Mouse (Mus musculus): ENCODE data around the gene Gpat3. TPM values are rescaled to one million over a fixed set of nuclear protein-coding genes. Genes with fewer than 3 reads are reported as not detected.

The Gpat3 gene
- polyA plus RNA-seq, 1 experiment from 2014 or later = 1.5 TPM

DNA sequence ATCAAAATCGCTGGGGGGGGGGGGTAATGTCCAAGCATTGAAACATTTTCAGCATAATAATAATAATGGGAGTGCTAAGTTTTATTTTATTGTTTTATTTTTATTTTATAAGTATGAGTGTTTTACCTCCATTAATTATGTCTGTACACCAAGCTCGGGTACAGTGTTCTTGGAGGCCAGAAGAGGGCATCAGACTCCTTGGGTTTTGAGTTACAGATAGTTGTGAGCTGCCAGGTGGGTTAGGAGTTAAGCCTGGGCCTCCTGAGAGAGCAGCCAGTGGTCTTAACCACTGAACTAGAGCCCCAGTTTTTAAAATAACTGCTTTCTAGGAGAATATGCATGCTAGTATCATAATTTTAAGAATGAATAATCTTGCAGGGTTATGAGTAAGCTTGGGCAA is 19.5 kb upstream of the Gpat3 start:
- Histone ChIP-seq H3K9me3 (ENCODE audit: control insufficient read depth, low read length) (no peaks in the 10 kb centered on the region), H3K9ac (ENCODE audit: low read depth, low read length) (no peak overlapping the region), H3K27ac (replicated peaks; ENCODE audit: low read depth, low read length) (no peak overlapping the region), H3K27me3 (replicated peaks; ENCODE audit: control insufficient read depth, insufficient read depth, low read length) (no peaks in the 10 kb centered on the region), H3K4me1 (ENCODE audit: control insufficient read depth, insufficient read depth, low read length) (no peaks in the 10 kb centered on the region; the same call in 1 of the 2 replicates), H3K36me3 (ENCODE audit: control insufficient read depth, insufficient read depth, low read length) (no peaks in the 10 kb centered on the region), H3K4me3 (ENCODE audit: low read depth, low read length) (no peak overlapping the region), H3K4me2 (ENCODE audit: low read depth, low read length) (no peak overlapping the region)
- DNase-seq (ENCODE audit: low spot score) (peak; percentile 59), ATAC-seq (ENCODE audit: low read depth) (peak; percentile 41; the same call in 1 of the 2 replicates)
- WGBS = 25% methylated on average over 2 of the region's 2 CpGs

DNA sequence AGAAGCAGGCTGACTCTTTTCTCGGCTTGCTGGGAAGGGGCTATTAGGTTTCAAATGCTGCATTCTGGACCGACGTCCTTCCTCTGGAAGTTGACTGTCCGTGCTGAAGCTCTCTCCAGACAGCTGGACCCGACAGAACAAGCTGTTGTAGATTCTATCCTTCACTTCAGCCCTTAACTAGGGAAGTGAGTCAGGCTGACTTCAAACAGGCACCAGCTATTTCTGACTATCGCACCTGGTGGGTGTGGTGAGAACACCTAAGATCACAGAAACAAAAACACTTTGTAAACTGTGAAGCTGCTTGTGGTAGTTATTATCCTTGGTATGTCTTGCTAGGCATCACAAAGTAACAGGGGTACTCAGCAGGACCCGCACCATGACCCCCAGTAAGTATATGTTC is 19.0 kb upstream of the Gpat3 start:
- Histone ChIP-seq H3K36me3 (ENCODE audit: control insufficient read depth, insufficient read depth, low read length) (no peaks in the 10 kb centered on the region), H3K9ac (ENCODE audit: low read depth, low read length) (no peak overlapping the region), H3K9me3 (ENCODE audit: control insufficient read depth, low read length) (no peaks in the 10 kb centered on the region), H3K27me3 (replicated peaks; ENCODE audit: control insufficient read depth, insufficient read depth, low read length) (no peaks in the 10 kb centered on the region), H3K4me1 (ENCODE audit: control insufficient read depth, insufficient read depth, low read length) (no peaks in the 10 kb centered on the region), H3K4me3 (ENCODE audit: low read depth, low read length) (no peak overlapping the region), H3K4me2 (ENCODE audit: low read depth, low read length) (no peak overlapping the region), H3K27ac (replicated peaks; ENCODE audit: low read depth, low read length) (no peak overlapping the region)
- WGBS = 51% methylated on average over 7 of the region's 7 CpGs
- DNase-seq (ENCODE audit: low spot score) = no peak
- ATAC-seq (ENCODE audit: low read depth) = no peak

DNA sequence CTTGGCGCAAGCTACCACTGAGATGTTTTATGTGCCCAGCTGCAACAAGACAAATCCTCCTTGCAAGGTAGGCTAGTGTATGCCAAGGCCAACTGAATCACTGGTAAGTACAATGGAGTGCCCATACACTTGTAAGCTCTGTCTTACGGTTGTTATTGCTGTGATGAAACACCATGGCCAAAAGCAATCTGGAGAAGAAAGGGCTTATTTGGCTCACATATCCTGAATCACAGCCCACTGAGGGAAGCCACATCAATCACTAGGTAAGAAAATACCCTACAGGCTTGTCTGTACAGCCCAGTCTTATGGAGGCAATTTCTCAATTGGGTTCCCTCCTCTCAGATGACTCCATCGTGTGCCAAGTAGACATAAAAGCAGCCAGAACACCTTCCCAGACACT is 16.8 kb upstream of the Gpat3 start:
- no peak overlapping the region for H3K27ac ChIP-seq (replicated peaks; ENCODE audit: low read depth, low read length)
- H3K4me2 ChIP-seq (ENCODE audit: low read depth, low read length) = no peak overlapping the region

DNA sequence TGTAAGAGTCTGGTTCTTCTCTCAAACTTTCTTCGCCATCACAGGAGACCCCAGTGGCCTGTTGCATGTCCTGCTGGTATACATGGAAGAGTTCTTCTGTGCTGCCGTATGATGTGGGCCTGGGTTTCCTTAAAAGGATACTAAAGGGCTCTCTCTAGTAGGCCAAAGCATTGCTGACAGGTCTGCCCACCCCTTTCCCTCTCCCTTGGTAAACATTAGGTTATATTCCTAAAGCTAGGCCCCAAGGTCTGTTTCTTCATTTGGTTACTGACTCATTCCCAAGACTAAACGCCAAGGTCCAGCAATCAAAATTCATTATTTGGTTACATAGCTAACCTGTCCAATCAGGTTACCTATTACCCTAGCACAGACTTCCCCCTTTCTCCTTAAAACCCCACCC is 12.8 kb upstream of the Gpat3 start:
- H3K4me1 ChIP-seq (ENCODE audit: control insufficient read depth, insufficient read depth, low read length) = no peaks in the 10 kb centered on the region
- H3K9me3 ChIP-seq (ENCODE audit: control insufficient read depth, low read length) = no peaks in the 10 kb centered on the region
- H3K27ac ChIP-seq (replicated peaks; ENCODE audit: low read depth, low read length) = no peak overlapping the region
- no peak overlapping the region for H3K4me3 ChIP-seq (ENCODE audit: low read depth, low read length)
- WGBS = 86% methylated on average over 3 of the region's 3 CpGs
- ATAC-seq (ENCODE audit: low read depth) (no peak), DNase-seq (ENCODE audit: low spot score) (no peak)
- H3K9ac ChIP-seq (ENCODE audit: low read depth, low read length) = no peak overlapping the region
- no peaks in the 10 kb centered on the region for H3K27me3 ChIP-seq (replicated peaks; ENCODE audit: control insufficient read depth, insufficient read depth, low read length)
- H3K4me2 ChIP-seq (ENCODE audit: low read depth, low read length) = no peak overlapping the region
- H3K36me3 ChIP-seq (ENCODE audit: control insufficient read depth, insufficient read depth, low read length) = no peaks in the 10 kb centered on the region

More for the DNA sequence above, 16.8 kb upstream of the Gpat3 start:
- H3K9ac ChIP-seq (ENCODE audit: low read depth, low read length) = no peak overlapping the region
- no peaks in the 10 kb centered on the region for H3K36me3 ChIP-seq (ENCODE audit: control insufficient read depth, insufficient read depth, low read length)
- H3K4me3 ChIP-seq (ENCODE audit: low read depth, low read length) = no peak overlapping the region
- no peaks in the 10 kb centered on the region for H3K4me1 ChIP-seq (ENCODE audit: control insufficient read depth, insufficient read depth, low read length)
- ATAC-seq (ENCODE audit: low read depth) = no peak
- no peaks in the 10 kb centered on the region for H3K9me3 ChIP-seq (ENCODE audit: control insufficient read depth, low read length)
- no peak for DNase-seq (ENCODE audit: low spot score)
- no peaks in the 10 kb centered on the region for H3K27me3 ChIP-seq (replicated peaks; ENCODE audit: control insufficient read depth, insufficient read depth, low read length)
- 69% methylated on average over 3 of the region's 3 CpGs for WGBS

DNA sequence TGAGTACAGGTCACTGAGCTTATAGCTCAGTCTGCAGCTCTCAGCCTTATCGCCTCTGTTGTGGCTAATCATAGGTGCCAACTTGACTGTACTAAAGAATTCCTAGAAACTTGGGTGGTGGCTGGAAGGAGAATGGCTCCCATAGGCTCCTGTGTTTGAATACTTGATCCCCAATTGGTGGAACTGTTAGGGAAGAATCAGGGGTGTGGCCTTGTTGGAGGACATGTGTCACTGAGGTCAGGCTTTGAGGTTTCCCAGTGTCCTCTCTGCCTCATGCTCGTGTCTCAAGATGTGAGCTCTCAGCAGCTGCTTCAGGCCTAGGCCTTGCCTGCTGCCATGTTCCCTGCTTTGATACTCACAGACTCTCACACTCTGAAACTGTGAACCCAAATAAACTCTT is 11.7 kb upstream of the Gpat3 start:
- WGBS = 85% methylated on average over 2 of the region's 2 CpGs
- Histone ChIP-seq H3K4me1 (ENCODE audit: control insufficient read depth, insufficient read depth, low read length) (no peaks in the 10 kb centered on the region), H3K9me3 (ENCODE audit: control insufficient read depth, low read length) (no peaks in the 10 kb centered on the region), H3K4me2 (ENCODE audit: low read depth, low read length) (no peak overlapping the region), H3K27me3 (replicated peaks; ENCODE audit: control insufficient read depth, insufficient read depth, low read length) (no peaks in the 10 kb centered on the region), H3K27ac (replicated peaks; ENCODE audit: low read depth, low read length) (no peak overlapping the region), H3K4me3 (ENCODE audit: low read depth, low read length) (no peak overlapping the region), H3K36me3 (ENCODE audit: control insufficient read depth, insufficient read depth, low read length) (no peaks in the 10 kb centered on the region), H3K9ac (ENCODE audit: low read depth, low read length) (no peak overlapping the region)
- DNase-seq (ENCODE audit: low spot score) = no peak
- ATAC-seq (ENCODE audit: low read depth) = no peak

DNA sequence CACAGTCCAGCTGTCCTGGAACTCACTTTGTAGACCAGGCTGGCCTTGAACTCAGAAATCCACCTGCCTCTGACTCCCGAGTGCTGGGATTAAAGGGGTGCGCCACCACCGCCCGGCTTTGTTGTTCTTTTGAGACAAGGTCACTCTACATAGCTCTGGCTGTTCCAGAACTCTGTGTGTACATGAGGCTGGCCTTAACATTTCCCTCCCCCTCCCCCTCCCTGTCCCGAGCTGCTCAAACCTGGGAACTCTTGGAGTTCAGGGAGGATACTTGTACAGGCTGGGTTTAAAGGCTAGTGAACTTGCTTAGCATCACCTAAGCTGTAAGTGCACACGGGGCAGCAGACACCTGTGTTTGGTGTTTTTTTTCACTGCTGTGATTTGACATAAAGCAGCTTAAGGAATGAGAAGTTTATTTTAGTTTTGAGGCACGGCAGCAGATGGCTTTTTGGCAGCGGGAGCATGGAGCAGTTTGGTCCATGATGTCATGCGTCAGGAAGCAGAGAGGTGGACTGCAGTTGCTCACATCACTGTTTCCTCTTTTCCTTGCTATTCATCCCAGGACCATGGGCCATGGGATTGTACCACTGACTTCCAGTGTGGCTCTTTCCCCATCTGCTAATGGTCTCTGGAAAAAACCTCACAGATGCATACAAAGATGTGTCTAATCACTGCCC is 9.5 kb upstream of the Gpat3 start:
- ATAC-seq (ENCODE audit: low read depth) = peak; percentile 79; the same call in 1 of the 2 replicates
- Histone ChIP-seq H3K27me3 (replicated peaks; ENCODE audit: control insufficient read depth, insufficient read depth, low read length) (no peaks in the 10 kb centered on the region), H3K4me1 (ENCODE audit: control insufficient read depth, insufficient read depth, low read length) (no peaks in the 10 kb centered on the region), H3K27ac (replicated peaks; ENCODE audit: low read depth, low read length) (no peak overlapping the region; the same call in 1 of the 2 replicates), H3K4me3 (ENCODE audit: low read depth, low read length) (no peak overlapping the region), H3K4me2 (ENCODE audit: low read depth, low read length) (no peak overlapping the region), H3K9ac (ENCODE audit: low read depth, low read length) (no peak overlapping the region), H3K36me3 (ENCODE audit: control insufficient read depth, insufficient read depth, low read length) (no peaks in the 10 kb centered on the region), H3K9me3 (ENCODE audit: control insufficient read depth, low read length) (no peaks in the 10 kb centered on the region)
- peak; percentile 62 for DNase-seq (ENCODE audit: low spot score)
- WGBS = 60% methylated on average over 9 of the region's 9 CpGs

DNA sequence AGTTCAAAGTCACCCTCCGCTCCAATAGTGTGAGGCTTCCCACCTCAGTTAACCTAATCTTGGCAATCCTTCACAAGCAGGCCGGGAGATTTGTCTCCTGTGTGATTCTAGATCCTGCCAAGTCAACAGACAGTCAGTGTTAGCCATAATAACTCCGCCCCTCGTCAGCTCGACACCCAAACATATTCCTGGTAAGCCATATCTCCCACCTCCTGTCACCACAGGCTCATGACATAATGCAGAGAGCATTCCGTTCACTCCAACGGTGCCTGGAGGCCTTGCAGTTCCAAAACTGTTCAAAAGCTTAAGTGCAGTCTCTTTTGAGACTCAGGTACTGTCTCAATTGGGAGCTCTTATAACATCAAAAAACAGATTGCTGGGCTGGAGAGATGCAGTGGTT is 7.6 kb upstream of the Gpat3 start:
- peaks cover 11% of the 10 kb centered on the region; the same call in 1 of the 2 replicates for H3K9me3 ChIP-seq (ENCODE audit: control insufficient read depth, low read length)
- ATAC-seq (ENCODE audit: low read depth) (0 out of 2 replicates have a peak, but pooled peaks have one; percentile 18), DNase-seq (ENCODE audit: low spot score) (peak; percentile 56)
- H3K4me2 ChIP-seq (ENCODE audit: low read depth, low read length) = no peak overlapping the region
- H3K9ac ChIP-seq (ENCODE audit: low read depth, low read length) = no peak overlapping the region
- H3K36me3 ChIP-seq (ENCODE audit: control insufficient read depth, insufficient read depth, low read length) = no peaks in the 10 kb centered on the region
- no peaks in the 10 kb centered on the region for H3K27me3 ChIP-seq (replicated peaks; ENCODE audit: control insufficient read depth, insufficient read depth, low read length)
- WGBS = 79% methylated on average over 7 of the region's 7 CpGs
- no peak overlapping the region for H3K4me3 ChIP-seq (ENCODE audit: low read depth, low read length)
- H3K27ac ChIP-seq (replicated peaks; ENCODE audit: low read depth, low read length) = no peak overlapping the region
- H3K4me1 ChIP-seq (ENCODE audit: control insufficient read depth, insufficient read depth, low read length) = no peaks in the 10 kb centered on the region

DNA sequence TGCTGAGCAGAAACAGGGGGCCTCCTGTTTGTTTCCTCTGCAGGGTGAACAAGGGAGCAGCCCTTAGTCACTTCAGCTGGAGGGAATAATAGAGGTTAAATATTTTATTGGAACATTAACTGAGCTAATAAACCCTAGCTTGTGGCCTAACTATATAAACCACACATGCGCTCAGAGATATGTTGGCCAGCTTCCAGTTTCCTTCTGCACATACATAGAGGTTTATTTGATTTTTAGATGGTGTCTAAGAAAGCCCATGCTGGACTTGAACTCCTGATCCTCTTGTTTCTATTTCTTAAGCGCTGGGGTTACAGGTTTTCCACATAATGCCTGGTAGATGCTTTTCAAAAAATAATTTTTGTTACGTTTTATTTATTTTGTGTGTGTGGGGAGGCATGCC is 1.0 kb upstream of the Gpat3 start:
- ATAC-seq (ENCODE audit: low read depth) = no peak
- H3K4me3 ChIP-seq (ENCODE audit: low read depth, low read length) = no peak overlapping the region

More for the DNA sequence above, 1.0 kb upstream of the Gpat3 start:
- no peak for DNase-seq (ENCODE audit: low spot score)
- no peaks in the 10 kb centered on the region for H3K36me3 ChIP-seq (ENCODE audit: control insufficient read depth, insufficient read depth, low read length)
- peaks cover 11% of the 10 kb centered on the region; the same call in 1 of the 2 replicates for H3K9me3 ChIP-seq (ENCODE audit: control insufficient read depth, low read length)
- peak overlapping the region; percentile 95; the same call in 1 of the 2 replicates for H3K4me2 ChIP-seq (ENCODE audit: low read depth, low read length)
- peaks cover 4% of the 10 kb centered on the region; the same call in 1 of the 2 replicates for H3K4me1 ChIP-seq (ENCODE audit: control insufficient read depth, insufficient read depth, low read length)
- no peak overlapping the region for H3K9ac ChIP-seq (ENCODE audit: low read depth, low read length)
- H3K27ac ChIP-seq (replicated peaks; ENCODE audit: low read depth, low read length) = no peak overlapping the region
- peaks cover 47% of the 10 kb centered on the region for H3K27me3 ChIP-seq (replicated peaks; ENCODE audit: control insufficient read depth, insufficient read depth, low read length)
- WGBS = 42% methylated on average over 3 of the region's 3 CpGs
